8 mouse cellular contexts compared by ENCODE assay signal in genomic region chr8:88010566-88010965, GRCm38 (mm10). TPM values are rescaled to one million over a fixed set of nuclear protein-coding genes. Genes with fewer than 3 reads are reported as not detected.
A peak's percentile ranks its signal among the peaks of the same experiment; 100 is the strongest.
DNase-seq lines count a peak whose midpoint lies in the region; ATAC-seq and TF ChIP-seq lines count a peak whose summit lies in the region.

No protein-coding gene starts in this region.

- TF ChIP-seq POLR2A in liver, adult 2 months (IDR thresholded peaks at IDR 0.05; ENCODE audit: extremely low read depth, insufficient read depth, low read length), result no peak

- no peak overlapping the region for H3K27ac ChIP-seq in neural tube, embryonic 15.5 days (replicated peaks)
- H3K27ac ChIP-seq in embryonic facial prominence, embryonic 15.5 days (replicated peaks), result 0 out of 2 replicates have a peak overlapping the region, but pooled peaks have one; percentile 7
- H3K27ac ChIP-seq in liver, adult 2 months (replicated peaks; ENCODE audit: insufficient read depth, low read depth, low read length), result no peak overlapping the region
- H3K27ac ChIP-seq in forebrain, embryonic 12.5 days, result no peak overlapping the region

- peak; percentile 44 for DNase-seq in neural tube, embryonic 10.5 days (ENCODE audit: extremely low spot score, low spot score)
- peak; percentile 78 for DNase-seq in brain, adult 2 months (ENCODE audit: low read depth, low spot score)
- DNase-seq in kidney, adult 8-10 months, result peak; percentile 20 to 28
- peak; percentile 28 for DNase-seq in liver, adult 2 months (ENCODE audit: extremely low read depth, low read depth, low spot score)
- peak; percentile 21 for DNase-seq in telencephalon, adult 2 months (ENCODE audit: low read depth, low spot score)

- H3K4me1 ChIP-seq in neural tube, embryonic 15.5 days, result peaks cover 14% of the 10 kb centered on the region
- 0 out of 2 replicates have a peak, but pooled peaks cover 4% of the 10 kb centered on the region for H3K4me1 ChIP-seq in embryonic facial prominence, embryonic 15.5 days
- no peaks in the 10 kb centered on the region for H3K4me1 ChIP-seq in liver, adult 2 months (ENCODE audit: control insufficient read depth, insufficient read depth, low read length)
- H3K4me1 ChIP-seq in forebrain, embryonic 12.5 days, result peaks cover 11% of the 10 kb centered on the region

- H3K9me3 ChIP-seq in neural tube, embryonic 15.5 days (replicated peaks), result no peaks in the 10 kb centered on the region
- no peaks in the 10 kb centered on the region for H3K9me3 ChIP-seq in embryonic facial prominence, embryonic 15.5 days (replicated peaks)
- no peaks in the 10 kb centered on the region for H3K9me3 ChIP-seq in forebrain, embryonic 12.5 days

- H3K36me3 ChIP-seq in neural tube, embryonic 15.5 days, result no peaks in the 10 kb centered on the region
- H3K36me3 ChIP-seq in embryonic facial prominence, embryonic 15.5 days, result no peaks in the 10 kb centered on the region
- no peaks in the 10 kb centered on the region for H3K36me3 ChIP-seq in liver, adult 2 months (ENCODE audit: control insufficient read depth, insufficient read depth, low read length)
- H3K36me3 ChIP-seq in forebrain, embryonic 12.5 days (replicated peaks), result no peaks in the 10 kb centered on the region

- H3K4me3 ChIP-seq in neural tube, embryonic 15.5 days (replicated peaks), result no peak overlapping the region
- no peak overlapping the region for H3K4me3 ChIP-seq in embryonic facial prominence, embryonic 15.5 days (replicated peaks)
- no peak overlapping the region for H3K4me3 ChIP-seq in liver, adult 2 months (ENCODE audit: insufficient read depth, low read depth, low read length)
- H3K4me3 ChIP-seq in forebrain, embryonic 12.5 days (replicated peaks), result no peak overlapping the region

- H3K9ac ChIP-seq in neural tube, embryonic 15.5 days (replicated peaks), result no peak overlapping the region
- no peak overlapping the region for H3K9ac ChIP-seq in embryonic facial prominence, embryonic 15.5 days
- H3K9ac ChIP-seq in liver, adult 2 months (ENCODE audit: low read depth, low read length), result no peak overlapping the region
- H3K9ac ChIP-seq in forebrain, embryonic 12.5 days, result no peak overlapping the region

- no peaks in the 10 kb centered on the region for H3K79me2 ChIP-seq in liver, adult 2 months (ENCODE audit: control insufficient read depth, insufficient read depth, low read length)

- 0 out of 2 replicates have a peak, but pooled peaks cover 7% of the 10 kb centered on the region for H3K27me3 ChIP-seq in neural tube, embryonic 15.5 days (replicated peaks)
- 0 out of 2 replicates have a peak, but pooled peaks cover 2% of the 10 kb centered on the region for H3K27me3 ChIP-seq in embryonic facial prominence, embryonic 15.5 days
- H3K27me3 ChIP-seq in liver, adult 2 months (ENCODE audit: control insufficient read depth, insufficient read depth, low read length), result no peaks in the 10 kb centered on the region
- H3K27me3 ChIP-seq in forebrain, embryonic 12.5 days, result no peaks in the 10 kb centered on the region

- 55% methylated on average over 3 of the region's 3 CpGs for WGBS in neural tube, embryonic 15.5 days
- 32% methylated on average over 3 of the region's 3 CpGs for WGBS in embryonic facial prominence, embryonic 15.5 days
- WGBS in liver, adult 2 months, result 20% methylated on average over 3 of the region's 3 CpGs
- WGBS in forebrain, embryonic 12.5 days, result 39% methylated on average over 3 of the region's 3 CpGs

- no peak for ATAC-seq in neural tube, embryonic 15.5 days (ENCODE audit: low FRiP score)
- ATAC-seq in embryonic facial prominence, embryonic 15.5 days (ENCODE audit: insufficient number of reproducible peaks, low FRiP score, low TSS enrichment, low read depth), result no peak
- ATAC-seq in forebrain, embryonic 12.5 days (ENCODE audit: low FRiP score), result no peak

- TF ChIP-seq CTCF in liver, adult 2 months (IDR thresholded peaks at IDR 0.05; ENCODE audit: low read depth, low read length), result peak; percentile 58

- no peak overlapping the region for H3K4me2 ChIP-seq in neural tube, embryonic 15.5 days
- no peak overlapping the region for H3K4me2 ChIP-seq in embryonic facial prominence, embryonic 15.5 days (replicated peaks)
- H3K4me2 ChIP-seq in forebrain, embryonic 12.5 days, result no peak overlapping the region

RNA-seq across cellular contexts. Expression of gene Zfp423, which starts 51.2 kb away (rescaled TPM):
- polyA plus RNA-seq in neural tube, embryonic 15.5 days (2015; fragmentation: Nextera tagmentation; extraction: Ambion mirVana), result 16.5 and 18.5 TPM in 2 replicates
- 20.5 and 21.0 TPM in 2 replicates for polyA plus RNA-seq in embryonic facial prominence, embryonic 15.5 days (2015; fragmentation: Nextera tagmentation; extraction: Ambion mirVana)
- total RNA-seq in liver, adult 2 months (2014; rRNA removed), result 0.18 and 0.20 TPM in 2 replicates
- 0.31 and 0.88 TPM in 2 replicates for polyA plus RNA-seq in liver, adult 2 months (2012; rRNA removed)
- polyA plus RNA-seq in forebrain, embryonic 12.5 days (2016; fragmentation: Nextera tagmentation; extraction: Ambion mirVana), result 35.0 and 36.6 TPM in 2 replicates

Comparison
In these comparisons a context has a peak if more than half of its experiments do, and no peak if none do; other contexts are left out.
1. DNase-seq: peak in every context shown above with its lines; median percentile 78 in brain, adult 2 months; 44 in neural tube, embryonic 10.5 days; 28 in liver, adult 2 months; 24 in kidney, adult 8-10 months; 21 in telencephalon, adult 2 months.